Mouse (Mus musculus): ENCODE data around the gene Gm42906. TPM values are rescaled to one million over a fixed set of nuclear protein-coding genes. Genes with fewer than 3 reads are reported as not detected.

Gene Gm42906
- total and polyA plus RNA-seq, 3 experiments, result not detected

GRCm38 (mm10) chr5:151406276-151406675 is 21.7 kb downstream of the Gm42906 start:
- Histone ChIP-seq H3K9me3 (replicated peaks; ENCODE audit: low read length) (no peaks in the 10 kb centered on the region), H3K4me2 (ENCODE audit: insufficient read depth, low read depth, poor library complexity, severe bottlenecking) (no peak overlapping the region), H3K27ac (ENCODE audit: insufficient read depth, low read depth) (no peak overlapping the region), H3K4me1 (ENCODE audit: control insufficient read depth in 1 of 2, insufficient read depth in 2 of 2) (no peaks in the 10 kb centered on the region), H3K27me3 (replicated peaks) (no peaks in the 10 kb centered on the region), H3K4me3 (replicated peaks in 1 of 3; ENCODE audit: low read depth in 2 of 3, low read length in 2 of 3, poor library complexity in 1 of 3) (no peak overlapping the region), H3K36me3 (replicated peaks in 1 of 2; ENCODE audit: control insufficient read depth in 1 of 2, insufficient read depth in 1 of 2, low read length in 1 of 2) (no peaks in the 10 kb centered on the region), H3K79me2 (replicated peaks; ENCODE audit: control insufficient read depth, extremely low read depth, insufficient read depth, poor library complexity, severe bottlenecking) (no peaks in the 10 kb centered on the region), H3K9ac (ENCODE audit: insufficient read depth, low read depth) (no peak overlapping the region)
- TF ChIP-seq MAX (IDR thresholded peaks at IDR 0.05; ENCODE audit: low read length), result no peak
- TF ChIP-seq MAZ (IDR thresholded peaks at IDR 0.05; ENCODE audit: low read depth, low read length), result no peak
- no peak for TF ChIP-seq PAX5 (IDR thresholded peaks at IDR 0.05; ENCODE audit: low read length)
- dilution Hi-C loops (cut with MboI; ENCODE audit: extremely low pct_ligation_motif_present, extremely low pct_unique_long_range_greater_than_20kb, low sequenced_read_pairs) (no loop called here), in situ Hi-C loops (cut with MboI; ENCODE audit: low pct_ligation_motif_present, low pct_unique_long_range_greater_than_20kb, low sequenced_read_pairs) (no loop called here)
- DNase-seq (ENCODE audit: extremely low read depth), result no peak

- in situ Hi-C loops (cut with MboI; ENCODE audit: low pct_ligation_motif_present, low pct_unique_long_range_greater_than_20kb, low sequenced_read_pairs) (no loop called here), dilution Hi-C loops (cut with MboI; ENCODE audit: extremely low pct_ligation_motif_present, extremely low pct_unique_long_range_greater_than_20kb, low sequenced_read_pairs) (no loop called here)
- Histone ChIP-seq H3K9me3 (replicated peaks; ENCODE audit: low read length) (no peaks in the 10 kb centered on the region), H3K27me3 (replicated peaks) (no peaks in the 10 kb centered on the region), H3K79me2 (replicated peaks; ENCODE audit: control insufficient read depth, extremely low read depth, insufficient read depth, poor library complexity, severe bottlenecking) (no peaks in the 10 kb centered on the region), H3K4me1 (ENCODE audit: control insufficient read depth in 1 of 2, insufficient read depth in 2 of 2) (peaks cover under 1 to 1% of the 10 kb centered on the region in 2 experiments; a peak in 2 of 4 replicates), H3K36me3 (replicated peaks in 1 of 2; ENCODE audit: control insufficient read depth in 1 of 2, insufficient read depth in 1 of 2, low read length in 1 of 2) (no peaks in the 10 kb centered on the region), H3K27ac (ENCODE audit: insufficient read depth, low read depth) (no peak overlapping the region), H3K4me3 (replicated peaks in 1 of 3; ENCODE audit: low read depth in 2 of 3, low read length in 2 of 3, poor library complexity in 1 of 3) (no peak overlapping the region), H3K4me2 (ENCODE audit: insufficient read depth, low read depth, poor library complexity, severe bottlenecking) (no peak overlapping the region), H3K9ac (ENCODE audit: insufficient read depth, low read depth) (no peak overlapping the region)
- DNase-seq (ENCODE audit: extremely low read depth), result no peak
- TF ChIP-seq ZNF384 (IDR thresholded peaks at IDR 0.05; ENCODE audit: low read depth, low read length) (no peak), SMC3 (IDR thresholded peaks at IDR 0.05; ENCODE audit: low read depth, low read length) (no peak), USF2 (conservative IDR thresholded peaks at IDR 0.05; ENCODE audit: low read depth, low read length) (no peak), CHD1 (IDR thresholded peaks at IDR 0.05; ENCODE audit: low read depth, low read length) (no peak), IRF4 (IDR thresholded peaks at IDR 0.05; ENCODE audit: low read depth, low read length) (no peak), MAX (IDR thresholded peaks at IDR 0.05; ENCODE audit: low read length) (no peak), ZC3H11A (IDR thresholded peaks at IDR 0.05; ENCODE audit: low read depth, low read length) (no peak), BHLHE40 (IDR thresholded peaks at IDR 0.05; ENCODE audit: low read depth, low read length) (no peak), SIN3A (IDR thresholded peaks at IDR 0.05; ENCODE audit: low read length) (no peak), CTCF (conservative IDR thresholded peaks at IDR 0.05 in 1 of 2, IDR thresholded peaks at IDR 0.05 in 1 of 2; ENCODE audit: low read depth in 2 of 2, low read length in 2 of 2) (no peak), MAFK (IDR thresholded peaks at IDR 0.05; ENCODE audit: insufficient replicate concordance, low read length) (no peak), RCOR1 (conservative IDR thresholded peaks at IDR 0.05; ENCODE audit: low read depth, low read length) (no peak), MYC (IDR thresholded peaks at IDR 0.05; ENCODE audit: low read depth, low read length) (no peak), USF1 (IDR thresholded peaks at IDR 0.05; ENCODE audit: low read depth, low read length) (no peak)
Measured at GRCm38 (mm10) chr5:151405314-151405903, 22.6 kb downstream of the Gm42906 start.
